Mouse (Mus musculus) gastrocnemius, postnatal 4 days (tissue): Measurements from ENCODE around the gene Spata31d1d. TPM values are rescaled to one million over a fixed set of nuclear protein-coding genes. Genes with fewer than 3 reads are reported as not detected.
"Not testable (repeated sequence)": the region's sequence is repeated elsewhere in the genome, so short reads cannot be mapped to it uniquely, and the experiment has no call there.

ENCODE experiments used
- DNase-seq, 2 experiments: peaks; one replicate each; pipeline ENCODE4 v3.0.0; 2021 to 2022; ENCODE audit warnings: low spot score in 2 of 2, mixed read lengths in 2 of 2
- long read RNA-seq, 2 experiments: library from polyadenylated mRNA; stranded (forward); transcript quantifications; one replicate each; pipeline ENCODE4 v2.0.0; 2021
- total RNA-seq, 2 experiments: library from RNA; stranded (reverse); gene quantifications; 2 replicates each; pipeline ENCODE4 v1.2.3; 2021

Spata31d1d gene
- not detected for total RNA-seq
- long read RNA-seq, experiment 1, result 0 reads
- long read RNA-seq, experiment 2, result 0 reads

DNA sequence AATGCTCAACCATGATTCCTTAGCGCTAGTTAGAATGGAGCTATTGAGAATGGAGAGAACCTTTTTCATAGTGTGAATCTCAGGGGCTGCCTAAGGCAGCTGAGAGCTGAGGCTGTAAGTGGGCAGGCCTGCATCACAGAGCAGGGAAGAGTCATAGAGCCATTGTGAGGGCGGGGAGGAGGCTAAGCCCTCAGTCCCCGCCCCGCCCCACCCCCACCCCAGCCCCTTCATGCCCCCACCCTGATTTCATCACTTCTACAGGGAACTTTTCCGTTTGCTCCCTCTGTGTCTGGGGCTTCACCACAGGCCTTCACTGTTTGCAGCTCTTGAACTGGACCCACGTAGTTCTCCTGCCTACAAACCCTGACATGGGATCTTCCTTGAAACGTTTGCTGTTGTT, at the start of gene Spata31d1d:
Spata31d1d (minus strand) TSS at position 101 of the 400 bp plus-strand sequence.
- no peak for DNase-seq

- DNase-seq, result not testable (repeated sequence)
Observed at GRCm38 (mm10) chr13:59779744-59780264, 48.3 kb upstream of the Spata31d1d start.

DNA sequence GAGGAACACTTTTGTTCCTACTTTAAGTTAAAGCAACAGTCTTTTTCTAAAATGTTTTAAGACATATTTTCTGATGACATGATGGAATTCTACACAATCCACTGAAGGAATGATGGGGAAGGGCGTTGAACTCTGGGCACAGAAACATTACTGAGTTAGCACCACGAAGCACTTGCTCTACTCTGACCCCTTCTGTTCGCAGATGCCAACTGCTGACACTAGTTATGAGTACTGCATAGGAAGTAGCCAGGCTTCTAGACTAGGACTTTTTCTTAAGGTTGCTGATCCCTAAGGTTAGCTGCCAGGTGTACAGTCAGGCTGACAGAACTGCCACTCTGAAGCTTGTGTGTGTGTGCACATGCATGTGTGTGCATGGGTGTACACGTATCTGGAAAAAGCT, 47.7 kb upstream of the Spata31d1d start:
- DNase-seq, result no peak

- DNase-seq, result no peak
Observed at GRCm38 (mm10) chr13:59775168-59775567, 43.6 kb upstream of the Spata31d1d start.

DNA sequence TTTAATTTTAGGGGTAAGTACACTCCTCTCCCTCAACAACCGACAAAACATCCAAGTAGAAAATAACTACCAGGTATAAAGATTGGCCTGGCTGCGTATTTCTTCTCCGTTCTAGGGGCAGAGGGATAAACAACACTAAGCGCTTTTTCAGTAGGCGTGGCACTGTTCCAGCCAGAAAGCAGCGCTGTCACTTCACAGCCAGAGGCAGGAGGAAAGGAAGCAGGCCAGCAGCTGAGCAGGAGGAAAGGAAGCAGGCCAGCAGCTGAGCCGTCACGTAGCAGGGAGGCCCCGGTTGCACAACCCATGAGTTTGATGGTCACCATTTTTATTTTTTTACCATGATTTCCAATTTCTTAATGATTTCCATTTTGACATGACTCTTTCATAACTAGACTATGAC, 39.7 kb upstream of the Spata31d1d start:
- DNase-seq, result peak; percentile 40 to 73

DNA sequence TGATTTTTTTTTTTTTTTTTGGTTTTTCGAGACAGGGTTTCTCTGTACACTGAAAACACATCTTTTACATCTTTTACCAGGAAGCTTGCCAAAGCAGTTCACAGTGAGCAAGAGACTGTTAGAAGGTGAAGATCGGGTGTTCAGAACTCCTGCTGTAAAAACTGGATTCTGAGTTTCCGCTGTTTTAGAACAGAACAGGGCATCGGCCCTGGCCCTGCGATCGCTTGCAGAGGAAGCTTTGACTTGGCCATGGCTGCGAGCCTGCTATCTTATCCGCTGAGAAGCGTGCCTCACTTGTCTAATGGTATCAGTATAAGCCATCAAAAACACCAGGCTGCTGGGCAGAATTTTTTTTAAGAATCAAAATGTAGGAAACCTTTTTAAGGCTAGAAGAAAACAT, 39.3 kb upstream of the Spata31d1d start:
- no peak for DNase-seq

DNA sequence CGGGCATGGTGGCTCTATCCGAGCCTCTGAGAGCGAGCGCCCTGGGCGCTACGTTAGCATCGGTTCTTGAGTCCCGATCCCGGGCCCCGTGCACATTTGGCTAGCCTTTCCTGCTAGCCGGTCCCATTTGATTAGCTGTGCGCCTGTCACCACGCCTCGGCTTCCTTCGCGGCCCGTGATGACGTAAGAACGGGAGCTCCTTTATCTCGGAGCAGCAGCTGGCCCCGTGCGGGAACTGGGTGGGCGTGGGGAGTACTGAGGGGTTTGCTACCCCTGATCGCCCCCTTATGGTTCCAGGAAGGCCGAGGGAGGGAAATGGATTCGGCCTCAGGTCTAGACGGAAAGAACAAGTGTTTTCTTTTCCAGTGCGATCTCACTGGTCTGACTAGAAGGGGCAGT, 38.6 kb upstream of the Spata31d1d start:
- peak; percentile 68 to 82 for DNase-seq

DNA sequence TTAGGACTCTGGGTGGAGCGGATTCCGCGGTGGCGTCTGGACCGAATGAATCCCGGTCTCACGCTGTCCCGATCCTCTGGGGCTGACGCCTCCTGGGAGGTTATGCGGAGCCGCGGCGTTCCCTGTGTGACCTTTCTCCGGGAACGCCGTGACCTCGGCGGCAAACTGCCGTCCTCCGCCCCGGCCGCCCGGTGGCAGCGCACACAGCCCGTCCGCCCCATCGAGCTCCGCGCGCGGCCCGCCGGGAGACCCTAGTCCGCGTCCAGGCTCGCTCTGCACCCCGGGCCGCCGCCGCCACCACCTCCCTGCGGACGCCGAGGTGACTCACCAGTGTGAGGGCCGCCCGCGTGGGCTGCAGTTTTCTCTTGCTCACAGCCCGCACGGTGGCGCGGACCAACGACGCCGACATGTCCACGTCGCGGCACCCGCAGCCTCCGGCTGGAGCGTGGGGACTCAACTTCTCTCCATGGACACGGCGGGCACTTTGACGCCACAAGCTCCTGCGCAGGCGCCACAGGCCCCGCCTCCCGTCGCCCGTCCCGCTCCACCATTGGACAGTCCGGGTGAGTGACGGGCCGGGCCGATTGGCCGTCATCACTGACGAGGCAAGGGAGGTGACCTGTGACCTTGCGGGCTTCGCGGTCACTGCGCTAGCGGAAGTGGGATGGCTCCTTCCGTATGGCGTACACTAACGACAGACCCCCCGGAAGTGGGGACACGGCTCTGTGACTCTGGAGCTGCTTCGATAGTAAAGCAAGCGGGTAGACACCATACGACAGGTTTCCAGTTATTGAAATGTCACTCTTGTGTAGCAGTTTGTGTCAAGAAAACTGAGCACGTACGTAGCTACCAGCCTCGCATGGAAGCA, 38.0 kb upstream of the Spata31d1d start, which contains the start of gene Isca1:
Isca1 (minus strand) TSS at position 515 of the 868 bp plus-strand sequence.
- peak; percentile 98 to 99 for DNase-seq

DNA sequence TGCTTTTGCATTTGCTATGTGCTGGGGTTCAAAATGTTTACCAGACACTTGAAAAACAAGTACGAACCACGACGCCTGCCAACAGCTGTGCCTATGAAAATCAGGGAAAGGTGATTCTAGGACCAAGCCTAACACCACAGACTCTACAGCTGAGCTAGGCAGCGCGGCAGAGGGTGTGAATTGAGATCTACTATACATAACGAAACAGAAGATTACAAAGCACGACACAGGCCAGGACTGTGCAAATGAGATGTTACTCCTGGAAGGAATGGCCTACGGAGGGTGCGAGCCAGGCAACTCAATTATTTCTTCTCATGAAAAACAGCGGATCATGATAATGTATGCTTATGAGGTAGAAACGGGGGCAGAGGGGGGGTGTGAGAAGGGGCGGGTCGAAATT, 37.0 kb upstream of the Spata31d1d start:
- DNase-seq, result no peak

DNA sequence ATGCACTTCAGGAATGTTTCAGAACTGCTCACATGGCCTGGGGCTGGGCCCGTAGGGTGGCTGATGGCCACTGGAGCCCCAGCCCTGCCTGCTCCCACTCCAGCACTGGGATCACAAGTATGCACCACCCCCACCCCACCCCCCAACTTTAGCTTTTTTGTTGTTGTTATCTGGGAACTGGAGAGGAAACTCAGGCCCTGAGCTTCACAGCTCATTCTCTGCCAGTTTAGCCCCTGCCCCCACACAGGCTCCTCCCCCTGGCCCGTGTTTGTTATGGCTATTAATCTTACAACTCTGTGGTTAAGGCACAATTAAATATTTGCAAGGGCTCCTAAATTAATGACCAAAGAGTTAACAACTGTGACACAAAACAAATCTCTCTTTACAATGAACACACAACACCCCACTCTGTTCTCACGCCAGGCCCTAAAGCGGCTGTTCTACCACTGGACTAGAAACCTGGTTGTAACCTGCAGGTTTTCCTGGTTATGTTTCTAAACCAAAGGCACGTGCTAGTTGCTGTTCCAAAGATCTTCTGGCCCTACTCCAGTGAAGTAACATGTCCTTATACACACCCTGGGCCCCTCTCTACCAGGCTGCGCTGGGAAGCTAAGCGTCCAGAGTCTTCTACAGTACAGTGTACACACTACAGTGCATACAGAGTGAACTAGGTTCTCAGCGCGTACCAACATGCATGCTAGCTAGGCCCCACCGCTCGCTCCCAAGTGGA, 35.4 kb upstream of the Spata31d1d start:
- no peak for DNase-seq

- DNase-seq, result no peak
Observed at GRCm38 (mm10) chr13:59762791-59763190, 31.2 kb upstream of the Spata31d1d start.

- DNase-seq, result no peak
Observed at GRCm38 (mm10) chr13:59756906-59757305, 25.4 kb upstream of the Spata31d1d start.

- no peak for DNase-seq
Observed at GRCm38 (mm10) chr13:59750310-59750709, 18.8 kb upstream of the Spata31d1d start.

GRCm38 (mm10) chr13:59746711-59747110, 15.2 kb upstream of the Spata31d1d start, which contains the start of gene 1700014D04Rik:
Gene 1700014D04Rik, minus strand, starts transcription at chr13:59746752.
- no peak for DNase-seq

DNA sequence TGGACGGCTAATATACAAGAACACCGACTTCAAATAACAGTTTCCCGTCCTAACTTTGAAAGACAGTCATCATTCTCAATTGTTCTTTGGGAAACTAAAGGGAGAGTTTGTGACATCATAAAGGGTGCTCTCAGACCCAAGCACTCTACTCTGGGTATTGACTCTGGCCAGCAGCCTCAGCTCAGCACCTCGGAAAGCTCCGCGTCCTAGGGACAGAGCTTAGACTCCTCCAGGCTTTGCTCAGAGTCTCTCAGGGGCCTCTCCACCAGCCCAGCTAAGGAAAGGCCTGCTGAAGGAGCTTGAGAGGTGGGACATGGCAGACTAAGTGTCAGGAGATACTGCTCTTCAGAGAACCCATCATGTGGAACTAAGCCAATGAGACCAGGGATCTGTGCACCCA, 14.6 kb upstream of the Spata31d1d start:
- no peak for DNase-seq

- no peak for DNase-seq
Observed at GRCm38 (mm10) chr13:59745462-59745861, 13.9 kb upstream of the Spata31d1d start.

DNA sequence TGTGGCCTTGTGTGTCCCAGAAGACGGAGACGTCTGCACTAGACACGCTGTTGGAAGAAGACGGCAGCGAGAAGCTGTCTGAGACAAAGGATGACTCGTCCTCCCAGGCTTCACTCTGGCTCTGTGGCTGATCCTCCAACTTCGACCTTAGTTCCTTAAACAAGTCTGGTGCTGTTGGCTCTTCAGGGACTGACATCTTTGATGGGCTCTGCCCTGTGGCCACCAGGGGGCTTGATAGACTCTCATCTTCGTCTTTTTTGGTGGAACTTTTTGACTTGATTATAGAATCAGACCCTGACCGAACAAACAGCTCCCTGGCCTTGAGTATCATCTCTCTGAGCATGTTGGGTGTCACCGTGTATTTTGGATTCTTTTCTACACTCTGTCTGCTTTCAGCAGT, 10.1 kb upstream of the Spata31d1d start:
- no peak for DNase-seq

DNA sequence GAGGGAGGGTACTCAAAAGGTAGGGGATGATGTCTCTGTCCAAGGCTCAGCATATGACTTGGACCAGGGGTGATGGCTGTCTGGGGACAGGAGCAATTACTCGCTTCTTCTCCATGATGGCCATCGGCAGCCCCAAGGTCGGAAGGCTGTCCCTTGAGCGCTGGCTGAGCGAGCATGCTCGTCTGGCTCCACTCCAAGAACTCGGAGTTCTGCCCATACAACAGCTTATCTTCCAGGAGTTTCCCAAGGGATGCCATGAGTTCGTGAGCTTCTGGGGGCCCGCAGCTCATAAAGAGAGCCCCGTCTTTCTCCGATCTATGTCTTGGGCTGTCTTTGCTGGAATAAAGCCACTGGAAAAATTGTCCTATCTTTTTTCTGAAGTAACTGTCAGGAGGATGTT, 9.5 kb upstream of the Spata31d1d start:
- no peak for DNase-seq

GRCm38 (mm10) chr13:59739397-59739796, 7.8 kb upstream of the Spata31d1d start:
- DNase-seq, result no peak

DNA sequence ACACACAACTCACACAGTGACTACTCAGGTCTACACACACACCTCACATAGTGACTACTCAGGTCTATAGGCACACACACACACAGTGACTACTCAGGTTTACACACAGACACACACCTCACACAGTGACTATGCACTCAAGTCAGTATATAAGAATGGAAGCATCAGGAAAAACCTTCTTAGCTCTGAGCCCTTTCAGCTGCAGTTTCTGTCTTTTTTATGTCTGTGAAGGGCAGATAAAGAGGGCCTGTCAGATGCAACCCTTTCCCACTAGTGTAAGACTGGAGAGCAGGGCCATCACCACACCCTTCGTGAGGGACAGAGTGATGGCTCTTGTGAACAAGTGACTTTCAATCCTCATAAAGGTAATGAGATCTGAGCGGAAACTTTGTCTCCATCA, 6.9 kb upstream of the Spata31d1d start:
- DNase-seq, result no peak

DNA sequence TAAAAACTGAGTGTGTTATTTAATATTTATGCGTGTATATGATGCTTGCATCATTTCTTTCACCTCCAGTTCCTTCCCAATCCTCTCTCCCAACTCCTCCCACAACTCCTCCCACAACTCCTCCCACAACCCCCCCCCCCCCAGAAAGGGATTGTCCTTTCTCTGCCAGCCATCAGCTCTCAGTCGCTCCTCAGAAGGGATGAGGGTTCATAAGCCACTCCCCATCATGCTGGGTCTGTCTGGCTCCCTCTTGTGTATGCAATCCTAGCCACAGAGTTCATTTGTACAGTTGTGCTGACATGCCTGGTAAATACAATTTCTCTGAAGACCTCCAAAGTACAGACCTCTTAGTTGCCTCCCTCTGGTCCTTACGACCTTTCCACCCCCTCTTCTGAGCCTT, 3.6 kb upstream of the Spata31d1d start:
- no peak for DNase-seq

- not testable (repeated sequence) for DNase-seq
Observed at GRCm38 (mm10) chr13:59734347-59734746, 2.8 kb upstream of the Spata31d1d start.
